Mouse (Mus musculus) heart, embryonic 15.5 days (tissue): ENCODE measurements around the gene Cep57l1. TPM values are rescaled to one million over a fixed set of nuclear protein-coding genes. Genes with fewer than 3 reads are reported as not detected.
"Not testable (repeated sequence)": the region's sequence is repeated elsewhere in the genome, so short reads cannot be mapped to it uniquely, and the experiment has no call there.

Source experiments
- ATAC-seq: fragments of 200-750 bp; cut with Nextera tagmentation; replicated peaks from 2 replicates; pipeline ENCODE4 v1.8.0; 2017; ENCODE audit warnings: low read depth, moderate TSS enrichment; ENCODE audit not compliant: insufficient number of reproducible peaks, insufficient read depth, low FRiP score
- H3K27ac ChIP-seq: fragments of 300-500 bp; sonication (generic); 2 replicates; pipeline ENCODE4 v1.5.1; 2015; ENCODE audit warnings: mild to moderate bottlenecking, inconsistent platforms
- H3K27me3 ChIP-seq: fragments of 300-500 bp; sonication (generic); 2 replicates; pipeline ENCODE4 v1.6.1; 2015; ENCODE audit warnings: inconsistent platforms
- H3K36me3 ChIP-seq: fragments of 300-500 bp; sonication (generic); 2 replicates; pipeline ENCODE4 v1.6.1; 2015; ENCODE audit warnings: mild to moderate bottlenecking, inconsistent platforms
- H3K4me1 ChIP-seq: fragments of 300-500 bp; sonication (generic); replicated peaks from 2 replicates; pipeline ENCODE4 v1.6.1; 2015; ENCODE audit warnings: inconsistent platforms
- H3K4me2 ChIP-seq: fragments of 300-500 bp; sonication (generic); 2 replicates; pipeline ENCODE4 v1.6.1; 2015; ENCODE audit warnings: inconsistent platforms, mild to moderate bottlenecking, moderate library complexity
- H3K4me3 ChIP-seq: fragments of 300-500 bp; sonication (generic); 2 replicates; pipeline ENCODE4 v1.5.1; 2015; ENCODE audit warnings: mild to moderate bottlenecking, inconsistent platforms
- H3K9ac ChIP-seq: fragments of 300-500 bp; sonication (generic); 2 replicates; pipeline ENCODE4 v1.6.1; 2015; ENCODE audit warnings: mild to moderate bottlenecking, inconsistent platforms
- H3K9me3 ChIP-seq: fragments of 300-500 bp; sonication (generic); replicated peaks from 2 replicates; pipeline ENCODE4 v1.6.1; 2016; ENCODE audit warnings: inconsistent platforms
- WGBS: fragments of 180-500 bp; shearing (Covaris S2); methylation state at CpG from one replicate; pipeline ENCODE4 v1.1.7; 2015; ENCODE audit warnings: mixed read lengths; 5-methylcytosine and 5-hydroxymethylcytosine counted together
- polyA plus RNA-seq: library from polyadenylated mRNA; unstranded; fragments of >200 nt; fragmentation: Nextera tagmentation; extraction: Ambion mirVana; gene quantifications from 2 replicates; pipeline ENCODE4 v1.2.1, GENCODE M21; 2015

The Cep57l1 gene
- polyA plus RNA-seq, 1 experiment from 2014 or later = 20.0 TPM

- H3K9me3 ChIP-seq = no peaks in the 10 kb centered on the region
- no peak overlapping the region for H3K4me3 ChIP-seq
- H3K27ac ChIP-seq = no peak overlapping the region
- WGBS = 78% methylated on average over 6 of the region's 6 CpGs
- ATAC-seq = no peak
- peaks cover 34% of the 10 kb centered on the region for H3K4me1 ChIP-seq
- H3K27me3 ChIP-seq = no peaks in the 10 kb centered on the region
- no peaks in the 10 kb centered on the region for H3K36me3 ChIP-seq
- no peak overlapping the region for H3K4me2 ChIP-seq
- H3K9ac ChIP-seq = no peak overlapping the region
These were observed 16.9 kb upstream of the Cep57l1 start for GRCm38 (mm10) chr10:41826526-41827116.

GRCm38 (mm10) chr10:41825996-41826395 lies 16.3 kb upstream of the Cep57l1 start:
- ATAC-seq = no peak

GRCm38 (mm10) chr10:41825041-41825440 lies 15.4 kb upstream of the Cep57l1 start:
- Histone ChIP-seq H3K27ac (no peak overlapping the region), H3K4me1 (peaks cover 31% of the 10 kb centered on the region), H3K9ac (no peak overlapping the region), H3K4me3 (no peak overlapping the region), H3K9me3 (no peaks in the 10 kb centered on the region), H3K27me3 (no peaks in the 10 kb centered on the region), H3K4me2 (no peak overlapping the region), H3K36me3 (no peaks in the 10 kb centered on the region)
- 86% methylated on average over 10 of the region's 10 CpGs for WGBS
- ATAC-seq = no peak

More at GRCm38 (mm10) chr10:41825996-41826395, 16.3 kb upstream of the Cep57l1 start:
- H3K9me3 ChIP-seq = no peaks in the 10 kb centered on the region
- no peak overlapping the region for H3K4me2 ChIP-seq
- H3K4me3 ChIP-seq = no peak overlapping the region
- H3K27ac ChIP-seq = no peak overlapping the region
- no peaks in the 10 kb centered on the region for H3K36me3 ChIP-seq
- 93% methylated on average over 4 of the region's 4 CpGs for WGBS
- peaks cover 34% of the 10 kb centered on the region for H3K4me1 ChIP-seq
- no peaks in the 10 kb centered on the region for H3K27me3 ChIP-seq
- no peak overlapping the region for H3K9ac ChIP-seq

- no peaks in the 10 kb centered on the region for H3K36me3 ChIP-seq
- H3K9me3 ChIP-seq = no peaks in the 10 kb centered on the region
- H3K9ac ChIP-seq = no peak overlapping the region
- WGBS = 38% methylated on average over 4 of the region's 4 CpGs
- no peak overlapping the region for H3K4me2 ChIP-seq
- ATAC-seq = no peak
- 0 out of 2 replicates have a peak overlapping the region, but pooled peaks have one; percentile 34 for H3K27ac ChIP-seq
- no peak overlapping the region for H3K4me3 ChIP-seq
- no peaks in the 10 kb centered on the region for H3K27me3 ChIP-seq
- H3K4me1 ChIP-seq = peaks cover 31% of the 10 kb centered on the region
These were observed 14.2 kb upstream of the Cep57l1 start for GRCm38 (mm10) chr10:41823916-41824315.

- not testable (repeated sequence) for H3K36me3 ChIP-seq, H3K27ac ChIP-seq, H3K9me3 ChIP-seq, H3K27me3 ChIP-seq, ATAC-seq, H3K9ac ChIP-seq, H3K4me3 ChIP-seq, H3K4me2 ChIP-seq
- H3K4me1 ChIP-seq = peaks cover 26% of the 10 kb centered on the region
- 88% methylated on average over 4 of the region's 4 CpGs for WGBS
These were observed 13.6 kb upstream of the Cep57l1 start for GRCm38 (mm10) chr10:41823282-41823675.

- no peak overlapping the region for H3K9ac ChIP-seq
- H3K27ac ChIP-seq = peak overlapping the region; percentile 26
- H3K4me1 ChIP-seq = peaks cover 21% of the 10 kb centered on the region
- H3K9me3 ChIP-seq = no peaks in the 10 kb centered on the region
- no peak for ATAC-seq
- H3K27me3 ChIP-seq = no peaks in the 10 kb centered on the region
- WGBS = 64% methylated on average over 5 of the region's 5 CpGs
- no peak overlapping the region for H3K4me3 ChIP-seq
- H3K4me2 ChIP-seq = no peak overlapping the region; the same call in 1 of the 2 replicates
- no peaks in the 10 kb centered on the region for H3K36me3 ChIP-seq
These were observed 13.1 kb upstream of the Cep57l1 start for GRCm38 (mm10) chr10:41822573-41823281.

GRCm38 (mm10) chr10:41821171-41821570 lies 11.5 kb upstream of the Cep57l1 start:
- no peaks in the 10 kb centered on the region for H3K9me3 ChIP-seq
- H3K4me2 ChIP-seq = no peak overlapping the region
- no peak overlapping the region for H3K9ac ChIP-seq
- H3K4me3 ChIP-seq = no peak overlapping the region
- no peak overlapping the region for H3K27ac ChIP-seq
- H3K27me3 ChIP-seq = no peaks in the 10 kb centered on the region
- no peaks in the 10 kb centered on the region for H3K36me3 ChIP-seq
- no peak for ATAC-seq
- peaks cover 18% of the 10 kb centered on the region for H3K4me1 ChIP-seq
- 89% methylated on average over 6 of the region's 6 CpGs for WGBS

- no peak overlapping the region for H3K4me2 ChIP-seq
- H3K9ac ChIP-seq = no peak overlapping the region
- peaks cover 18% of the 10 kb centered on the region for H3K4me1 ChIP-seq
- no peaks in the 10 kb centered on the region for H3K27me3 ChIP-seq
- H3K4me3 ChIP-seq = no peak overlapping the region
- no peaks in the 10 kb centered on the region for H3K36me3 ChIP-seq
- no peak overlapping the region for H3K27ac ChIP-seq
- 90% methylated on average over 5 of the region's 5 CpGs for WGBS
- no peaks in the 10 kb centered on the region for H3K9me3 ChIP-seq
- ATAC-seq = no peak
These were observed 10.7 kb upstream of the Cep57l1 start for GRCm38 (mm10) chr10:41820401-41820800.

GRCm38 (mm10) chr10:41819307-41819706 lies 9.6 kb upstream of the Cep57l1 start:
- no peaks in the 10 kb centered on the region for H3K9me3 ChIP-seq
- H3K27ac ChIP-seq = peak overlapping the region; percentile 66
- no peak overlapping the region for H3K4me3 ChIP-seq
- H3K4me1 ChIP-seq = peaks cover 22% of the 10 kb centered on the region
- WGBS = 54% methylated on average over 3 of the region's 3 CpGs
- H3K36me3 ChIP-seq = no peaks in the 10 kb centered on the region
- H3K27me3 ChIP-seq = no peaks in the 10 kb centered on the region
- no peak overlapping the region for H3K9ac ChIP-seq
- ATAC-seq = no peak
- peak overlapping the region; percentile 40 for H3K4me2 ChIP-seq

- ATAC-seq, H3K9me3 ChIP-seq, H3K4me2 ChIP-seq, H3K4me3 ChIP-seq, H3K9ac ChIP-seq, H3K27me3 ChIP-seq, H3K36me3 ChIP-seq: not testable (repeated sequence)
- 88% methylated on average over 6 of the region's 6 CpGs for WGBS
- peaks cover 22% of the 10 kb centered on the region for H3K4me1 ChIP-seq
- 0 out of 2 replicates have a peak overlapping the region, but pooled peaks have one; percentile 16 for H3K27ac ChIP-seq
These were observed 9.0 kb upstream of the Cep57l1 start for GRCm38 (mm10) chr10:41818733-41819070.

GRCm38 (mm10) chr10:41818036-41818732 lies 8.5 kb upstream of the Cep57l1 start:
- H3K9me3 ChIP-seq = no peaks in the 10 kb centered on the region
- H3K9ac ChIP-seq = no peak overlapping the region
- H3K27me3 ChIP-seq = no peaks in the 10 kb centered on the region
- H3K27ac ChIP-seq = no peak overlapping the region
- no peaks in the 10 kb centered on the region for H3K36me3 ChIP-seq
- WGBS = 86% methylated on average over 8 of the region's 8 CpGs
- no peak overlapping the region for H3K4me2 ChIP-seq
- H3K4me1 ChIP-seq = peaks cover 27% of the 10 kb centered on the region
- ATAC-seq = no peak
- no peak overlapping the region for H3K4me3 ChIP-seq
